Mouse (Mus musculus): Measurements from ENCODE around the gene Pard6b.
A peak's percentile ranks its signal among the peaks of the same experiment; 100 is the strongest.

Gene Pard6b

GRCm38 (mm10) chr2:168059200-168059790, 21.5 kb upstream of the Pard6b start:
- DNase-seq (ENCODE audit: low read depth, low spot score) = no peak

GRCm38 (mm10) chr2:168063712-168064111, 17.1 kb upstream of the Pard6b start:
- no peak for DNase-seq (ENCODE audit: low read depth, low spot score)

- no peak for DNase-seq (ENCODE audit: low read depth, low spot score)
Measured at GRCm38 (mm10) chr2:168065511-168065910, 15.3 kb upstream of the Pard6b start.

GRCm38 (mm10) chr2:168066783-168067182, 14.0 kb upstream of the Pard6b start:
- DNase-seq (ENCODE audit: low read depth, low spot score) = no peak

GRCm38 (mm10) chr2:168070425-168070824, 10.4 kb upstream of the Pard6b start:
- no peak for DNase-seq (ENCODE audit: low read depth, low spot score)

GRCm38 (mm10) chr2:168072436-168073131, 8.2 kb upstream of the Pard6b start:
- DNase-seq (ENCODE audit: low read depth, low spot score) = no peak

- no peak for DNase-seq (ENCODE audit: low read depth, low spot score)
Measured at GRCm38 (mm10) chr2:168073722-168074121, 7.1 kb upstream of the Pard6b start.

- no peak for DNase-seq (ENCODE audit: low read depth, low spot score)
Measured at GRCm38 (mm10) chr2:168074457-168074856, 6.3 kb upstream of the Pard6b start.

GRCm38 (mm10) chr2:168076840-168077576, 3.8 kb upstream of the Pard6b start:
- no peak for DNase-seq (ENCODE audit: low read depth, low spot score)

- DNase-seq (ENCODE audit: low read depth, low spot score) = peak; percentile 23
Measured at GRCm38 (mm10) chr2:168078107-168078830, 2.5 kb upstream of the Pard6b start.

- no peak for DNase-seq (ENCODE audit: low read depth, low spot score)
Measured at GRCm38 (mm10) chr2:168081299-168081932, 612 bp downstream of the Pard6b start.

GRCm38 (mm10) chr2:168081933-168082306, 1.1 kb downstream of the Pard6b start:
- DNase-seq (ENCODE audit: low read depth, low spot score) = peak; percentile 37

GRCm38 (mm10) chr2:168083593-168083992, 2.8 kb downstream of the Pard6b start:
- peak; percentile 34 for DNase-seq (ENCODE audit: low read depth, low spot score)

GRCm38 (mm10) chr2:168084228-168084627, 3.4 kb downstream of the Pard6b start:
- no peak for DNase-seq (ENCODE audit: low read depth, low spot score)

GRCm38 (mm10) chr2:168085621-168086265, 4.9 kb downstream of the Pard6b start:
- DNase-seq (ENCODE audit: low read depth, low spot score) = no peak

- no peak for DNase-seq (ENCODE audit: low read depth, low spot score)
Measured at GRCm38 (mm10) chr2:168086318-168086717, 5.5 kb downstream of the Pard6b start.

GRCm38 (mm10) chr2:168086839-168087238, 6.0 kb downstream of the Pard6b start:
- DNase-seq (ENCODE audit: low read depth, low spot score) = no peak

- no peak for DNase-seq (ENCODE audit: low read depth, low spot score)
Measured at GRCm38 (mm10) chr2:168091560-168091959, 10.8 kb downstream of the Pard6b start.

- no peak for DNase-seq (ENCODE audit: low read depth, low spot score)
Measured at GRCm38 (mm10) chr2:168093077-168093476, 12.3 kb downstream of the Pard6b start.

GRCm38 (mm10) chr2:168095077-168095476, 14.3 kb downstream of the Pard6b start:
- no peak for DNase-seq (ENCODE audit: low read depth, low spot score)

GRCm38 (mm10) chr2:168096487-168096886, 15.7 kb downstream of the Pard6b start:
- no peak for DNase-seq (ENCODE audit: low read depth, low spot score)
